Mouse (Mus musculus) bone marrow, adult 2 months (tissue): ENCODE results near the gene Psmc3ip. TPM values are rescaled to one million over a fixed set of nuclear protein-coding genes. Genes with fewer than 3 reads are reported as not detected.

Experiments
- H3K27ac ChIP-seq: fragments of 200-500 bp; 2 replicates; pipeline ENCODE4 v1.5.1; 2012; ENCODE audit warnings: low read depth, mild to moderate bottlenecking, control low read depth, inconsistent platforms, low read length; ENCODE audit not compliant: control insufficient read depth, poor library complexity, insufficient read depth
- H3K4me1 ChIP-seq: fragments of 200-500 bp; 2 replicates; pipeline ENCODE4 v1.6.1; 2011; ENCODE audit warnings: low read length; ENCODE audit not compliant: control insufficient read depth, insufficient read depth
- H3K4me3 ChIP-seq: fragments of 200-500 bp; replicated peaks from 2 replicates; pipeline ENCODE3; 2011; ENCODE audit warnings: mild to moderate bottlenecking, low read depth, low read length, control low read depth; ENCODE audit not compliant: control insufficient read depth
- CTCF ChIP-seq: fragments of 200-500 bp; IDR thresholded peaks from 2 replicates; pipeline ENCODE4 v1.5.1; 2011; ENCODE audit warnings: low read length, control low read depth; ENCODE audit not compliant: control insufficient read depth, insufficient read depth
- POLR2A ChIP-seq: fragments of 200-500 bp; IDR thresholded peaks from 2 replicates; pipeline ENCODE4 v1.6.1; 2011; ENCODE audit warnings: low read depth, mild to moderate bottlenecking, control low read depth, low read length, borderline replicate concordance; ENCODE audit not compliant: control insufficient read depth
- WGBS: fragments of 180-500 bp; shearing (Covaris S2); methylation state at CpG from one replicate; pipeline ENCODE4 v1.1.7; 2018; 5-methylcytosine and 5-hydroxymethylcytosine counted together
- polyA plus RNA-seq: library from polyadenylated mRNA; stranded (reverse); fragments of >200 nt; gene quantifications from 2 replicates; pipeline ENCODE4 v1.2.4, GENCODE M21; 2011; ENCODE audit warnings: low replicate concordance; ENCODE audit not compliant: missing spikeins, insufficient read depth, insufficient read length

Gene Psmc3ip
- polyA plus RNA-seq, 1 experiment: 12.6 TPM

GRCm38 (mm10) chr11:101064462-101064861 is 30.8 kb downstream of the Psmc3ip start:
- Histone ChIP-seq H3K4me3 (no peak overlapping the region), H3K27ac (peak overlapping the region; percentile 96), H3K4me1 (peaks cover 15% of the 10 kb centered on the region)
- 70% methylated on average over 4 of the region's 4 CpGs for WGBS
- TF ChIP-seq POLR2A (no peak), CTCF (no peak)

GRCm38 (mm10) chr11:101063676-101064327 is 31.4 kb downstream of the Psmc3ip start:
- Histone ChIP-seq H3K27ac (peak overlapping the region; percentile 96), H3K4me3 (peak overlapping the region; percentile 8), H3K4me1 (peaks cover 15% of the 10 kb centered on the region)
- TF ChIP-seq POLR2A: peak; percentile 75; the same call in 1 of the 2 replicates
- no peak for TF ChIP-seq CTCF
- 0% methylated on average over 12 of the region's 12 CpGs for WGBS

GRCm38 (mm10) chr11:101062971-101063675 is 32.1 kb downstream of the Psmc3ip start:
- Histone ChIP-seq H3K27ac (peak overlapping the region; percentile 96), H3K4me1 (peaks cover 15% of the 10 kb centered on the region), H3K4me3 (peak overlapping the region; percentile 8)
- 42% methylated on average over 14 of the region's 14 CpGs for WGBS
- TF ChIP-seq CTCF: no peak
- no peak for TF ChIP-seq POLR2A

- WGBS: 47% methylated on average over 12 of the region's 12 CpGs
- TF ChIP-seq CTCF (no peak), POLR2A (0 out of 2 replicates have a peak, but pooled peaks have one; percentile 25)
- peaks cover 15% of the 10 kb centered on the region for H3K4me1 ChIP-seq
- peak overlapping the region; percentile 96 for H3K27ac ChIP-seq
- no peak overlapping the region for H3K4me3 ChIP-seq
Measured at GRCm38 (mm10) chr11:101062165-101062884, 32.9 kb downstream of the Psmc3ip start.

GRCm38 (mm10) chr11:101061049-101061448 is 34.2 kb downstream of the Psmc3ip start:
- WGBS: 90% methylated on average over 5 of the region's 5 CpGs
- TF ChIP-seq POLR2A: no peak
- TF ChIP-seq CTCF: no peak
- Histone ChIP-seq H3K27ac (no peak overlapping the region), H3K4me1 (peaks cover 15% of the 10 kb centered on the region), H3K4me3 (no peak overlapping the region)

- 40% methylated on average over 8 of the region's 8 CpGs for WGBS
- Histone ChIP-seq H3K4me1 (peaks cover 15% of the 10 kb centered on the region), H3K4me3 (no peak overlapping the region), H3K27ac (peak overlapping the region; percentile 39; the same call in 1 of the 2 replicates)
- TF ChIP-seq CTCF: no peak
- no peak for TF ChIP-seq POLR2A
Measured at GRCm38 (mm10) chr11:101060126-101060525, 35.1 kb downstream of the Psmc3ip start.

GRCm38 (mm10) chr11:101059473-101059872 is 35.8 kb downstream of the Psmc3ip start:
- H3K4me1 ChIP-seq: peaks cover 15% of the 10 kb centered on the region
- no peak overlapping the region; the same call in 1 of the 2 replicates for H3K27ac ChIP-seq
- no peak overlapping the region for H3K4me3 ChIP-seq
- no peak for TF ChIP-seq CTCF
- no peak for TF ChIP-seq POLR2A
- 91% methylated on average over 10 of the region's 10 CpGs for WGBS

- 67% methylated on average over 5 of the region's 5 CpGs for WGBS
- no peak overlapping the region for H3K4me3 ChIP-seq
- H3K27ac ChIP-seq: no peak overlapping the region
Measured at GRCm38 (mm10) chr11:101058726-101059125, 36.5 kb downstream of the Psmc3ip start.

More at GRCm38 (mm10) chr11:101058726-101059125, 36.5 kb downstream of the Psmc3ip start:
- TF ChIP-seq CTCF (no peak), POLR2A (no peak)
- H3K4me1 ChIP-seq: peaks cover 11% of the 10 kb centered on the region
